Mouse (Mus musculus) thymus, adult 2 months (tissue): ENCODE measurements around the gene Dnah6. TPM values are rescaled to one million over a fixed set of nuclear protein-coding genes. Genes with fewer than 3 reads are reported as not detected.

Source experiments
- DNase-seq: peaks from one replicate; pipeline ENCODE4 v3.0.0; 2021
- H3K27ac ChIP-seq: fragments of 200-500 bp; 2 replicates; pipeline ENCODE4 v1.5.1; 2012; ENCODE audit warnings: low read length, control low read depth; ENCODE audit not compliant: control insufficient read depth, insufficient read depth
- H3K27me3 ChIP-seq: fragments of 200-500 bp; 2 replicates; pipeline ENCODE4 v1.6.1; 2012; ENCODE audit warnings: mild to moderate bottlenecking, low read length, moderate library complexity, mixed read lengths; ENCODE audit not compliant: control insufficient read depth, insufficient read depth
- H3K36me3 ChIP-seq: fragments of 200-500 bp; 2 replicates; pipeline ENCODE4 v1.6.1; 2012; ENCODE audit warnings: mild to moderate bottlenecking, low read length, moderate library complexity; ENCODE audit not compliant: control insufficient read depth, insufficient read depth
- H3K4me1 ChIP-seq: fragments of 200-500 bp; replicated peaks from 2 replicates; pipeline ENCODE4 v1.6.1; 2012; ENCODE audit warnings: low read length; ENCODE audit not compliant: control insufficient read depth, insufficient read depth
- H3K4me3 ChIP-seq: fragments of 200-500 bp; 2 replicates; pipeline ENCODE4 v1.5.1; 2012; ENCODE audit warnings: mild to moderate bottlenecking, low read length, control low read depth, moderate library complexity; ENCODE audit not compliant: control insufficient read depth, insufficient read depth
- CTCF ChIP-seq: fragments of 200-500 bp; IDR thresholded peaks from 2 replicates; pipeline ENCODE4 v1.5.1; 2012; ENCODE audit warnings: mild to moderate bottlenecking, control low read depth, low read length, moderate library complexity, borderline replicate concordance; ENCODE audit not compliant: control insufficient read depth, poor library complexity, insufficient read depth; ENCODE audit errors: extremely low read depth
- POLR2A ChIP-seq: fragments of 200-500 bp; IDR thresholded peaks from 2 replicates; pipeline ENCODE4 v1.6.1; 2012; ENCODE audit warnings: mild to moderate bottlenecking, low read length, control low read depth, moderate library complexity; ENCODE audit not compliant: control insufficient read depth, poor library complexity, insufficient read depth; ENCODE audit errors: extremely low read depth
- WGBS: fragments of 180-500 bp; shearing (Covaris S2); methylation state at CpG from one replicate; pipeline ENCODE4 v1.1.7; 2018; 5-methylcytosine and 5-hydroxymethylcytosine counted together
- polyA plus RNA-seq: library from polyadenylated mRNA; depleted of rRNA; stranded (reverse); fragments of >200 nt; gene quantifications from 2 replicates; pipeline ENCODE4 v1.2.3, GENCODE M21; 2012

Gene Dnah6
- polyA plus RNA-seq, 1 experiment = 0.11 TPM

DNA sequence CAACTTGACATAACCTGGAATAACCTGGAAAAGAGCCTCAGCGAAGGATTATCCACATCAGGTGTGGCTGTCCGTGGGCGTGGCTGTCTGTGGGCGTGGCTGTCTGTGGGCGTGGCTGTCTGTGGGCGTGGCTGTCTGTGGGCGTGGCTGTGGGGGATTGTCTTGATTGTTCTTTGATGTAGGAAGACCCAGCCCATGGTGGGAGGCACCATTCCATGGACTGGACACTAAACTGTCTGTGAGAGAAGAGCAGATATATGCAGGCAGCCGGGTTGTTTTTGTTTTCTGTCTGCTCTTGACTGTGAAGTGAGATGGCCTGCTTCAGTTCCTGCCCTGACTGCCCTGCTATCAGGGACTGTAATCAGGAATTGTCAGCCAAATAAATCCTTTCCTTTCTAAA is 130.6 kb downstream of the Dnah6 start:
- H3K27me3 ChIP-seq = no peaks in the 10 kb centered on the region
- 90% methylated on average over 8 of the region's 8 CpGs for WGBS
- TF ChIP-seq POLR2A (no peak), CTCF (no peak)
- no peaks in the 10 kb centered on the region for H3K4me1 ChIP-seq
- H3K4me3 ChIP-seq = no peak overlapping the region
- H3K36me3 ChIP-seq = no peaks in the 10 kb centered on the region
- H3K27ac ChIP-seq = no peak overlapping the region
- DNase-seq = no peak

DNA sequence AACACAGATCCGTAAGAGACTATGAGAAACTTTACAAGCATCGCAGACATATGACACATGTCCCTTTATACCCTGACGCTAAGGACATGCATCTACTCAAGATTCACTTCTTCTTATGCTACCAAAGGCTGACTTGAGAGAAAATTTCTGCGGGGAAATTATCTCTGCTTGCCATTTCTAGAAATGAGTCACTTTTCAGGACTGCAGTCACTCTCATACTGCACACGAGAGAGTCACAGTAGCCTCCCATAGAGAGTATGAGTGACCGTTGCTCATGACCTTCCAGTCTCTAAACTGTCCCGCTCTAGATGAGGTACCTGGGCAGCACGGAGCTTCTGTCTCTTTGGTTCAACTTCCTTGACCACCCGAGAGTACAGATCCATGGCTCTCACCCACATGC is 138.9 kb downstream of the Dnah6 start:
- Histone ChIP-seq H3K36me3 (no peaks in the 10 kb centered on the region), H3K4me3 (no peak overlapping the region), H3K27me3 (no peaks in the 10 kb centered on the region), H3K4me1 (no peaks in the 10 kb centered on the region), H3K27ac (no peak overlapping the region)
- no peak for TF ChIP-seq POLR2A
- no peak for TF ChIP-seq CTCF
- 95% methylated on average over 9 of the region's 9 CpGs for WGBS
- DNase-seq = no peak

DNA sequence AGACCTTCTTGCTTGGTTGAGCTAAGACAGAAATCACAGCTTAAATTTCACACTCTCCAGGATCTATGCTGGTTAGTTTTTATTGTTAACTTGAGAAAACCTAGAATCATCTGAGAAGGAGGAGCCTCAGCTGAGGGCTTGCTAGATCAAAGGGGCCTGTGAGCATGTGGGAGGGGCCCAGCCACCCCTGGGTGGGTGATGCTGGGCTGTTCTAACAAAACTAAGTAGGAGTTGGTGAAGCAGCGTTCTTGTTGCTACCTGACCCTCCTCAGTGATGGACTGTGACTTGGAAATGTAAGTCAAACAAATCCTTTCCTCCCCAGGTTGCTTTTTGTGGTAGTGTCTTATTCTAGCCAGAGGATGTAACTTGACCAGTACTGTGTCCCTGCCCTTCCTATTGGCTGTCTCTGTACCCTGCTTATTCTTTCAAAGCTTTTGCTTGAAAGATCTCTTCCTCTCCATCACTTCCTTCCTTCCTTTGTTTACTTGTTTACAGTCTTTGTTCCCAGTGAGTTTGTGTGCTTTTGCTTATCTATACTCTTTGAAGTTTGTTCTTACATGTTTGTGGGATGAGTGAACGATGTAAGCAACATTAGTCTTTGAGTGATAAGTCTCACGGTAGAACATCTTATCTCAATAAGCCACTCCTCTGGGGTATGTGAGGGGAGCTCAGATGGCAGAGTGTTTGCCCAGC is 149.2 kb downstream of the Dnah6 start:
- no peak for DNase-seq
- H3K27ac ChIP-seq = no peak overlapping the region
- no peaks in the 10 kb centered on the region for H3K27me3 ChIP-seq
- 84% methylated on average over 3 of the region's 3 CpGs for WGBS
- H3K36me3 ChIP-seq = no peaks in the 10 kb centered on the region
- TF ChIP-seq CTCF (no peak), POLR2A (no peak)
- no peaks in the 10 kb centered on the region for H3K4me1 ChIP-seq
- no peak overlapping the region for H3K4me3 ChIP-seq

DNA sequence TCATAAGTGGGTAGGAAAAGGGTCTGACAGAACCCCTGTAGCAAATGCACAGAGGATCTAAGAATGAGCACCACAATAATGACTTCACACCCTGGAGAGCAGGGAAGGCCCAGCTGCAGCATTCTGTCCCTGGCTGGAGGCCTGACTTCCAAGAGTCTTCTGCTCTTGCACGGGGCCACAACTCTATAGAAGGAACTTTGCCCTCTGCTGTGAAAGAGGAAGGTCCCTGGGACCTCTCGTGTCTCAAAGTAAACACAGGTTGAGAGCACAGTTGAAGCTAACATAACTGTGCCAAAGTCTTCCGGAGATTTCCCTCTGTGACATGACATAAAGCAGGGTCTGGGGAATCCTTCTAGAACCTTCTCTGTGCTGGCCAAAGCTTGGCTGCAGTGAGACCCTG is 150.2 kb downstream of the Dnah6 start:
- TF ChIP-seq POLR2A (no peak), CTCF (no peak)
- no peak overlapping the region for H3K4me3 ChIP-seq
- no peak for DNase-seq
- H3K27me3 ChIP-seq = no peaks in the 10 kb centered on the region
- no peak overlapping the region for H3K27ac ChIP-seq
- no peaks in the 10 kb centered on the region for H3K4me1 ChIP-seq
- no peaks in the 10 kb centered on the region for H3K36me3 ChIP-seq
- 54% methylated on average over 3 of the region's 3 CpGs for WGBS

DNA sequence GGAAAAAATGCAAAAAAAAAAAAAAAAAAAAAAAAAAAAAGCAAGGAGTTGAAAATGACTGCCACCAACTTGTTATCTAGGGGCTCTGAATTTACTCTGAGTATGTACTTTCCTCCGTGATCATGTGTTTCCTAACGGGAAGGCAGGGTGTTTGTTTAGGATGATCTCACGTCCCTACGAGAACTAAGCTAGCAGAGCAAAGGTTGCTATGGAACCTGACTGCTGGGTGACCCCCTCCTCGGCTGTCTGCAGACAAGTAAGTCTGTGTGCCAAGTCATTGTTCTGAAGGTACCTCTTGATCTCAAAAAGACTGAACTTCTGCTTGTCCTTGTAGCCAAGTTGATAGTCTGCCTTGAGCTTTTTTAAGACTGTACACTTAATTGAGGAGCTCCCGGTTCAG is 150.8 kb downstream of the Dnah6 start:
- no peaks in the 10 kb centered on the region for H3K36me3 ChIP-seq
- 88% methylated on average over 6 of the region's 6 CpGs for WGBS
- no peak overlapping the region for H3K4me3 ChIP-seq
- TF ChIP-seq POLR2A (no peak), CTCF (no peak)
- no peak for DNase-seq
- no peak overlapping the region for H3K27ac ChIP-seq
- no peaks in the 10 kb centered on the region for H3K27me3 ChIP-seq
- H3K4me1 ChIP-seq = no peaks in the 10 kb centered on the region

DNA sequence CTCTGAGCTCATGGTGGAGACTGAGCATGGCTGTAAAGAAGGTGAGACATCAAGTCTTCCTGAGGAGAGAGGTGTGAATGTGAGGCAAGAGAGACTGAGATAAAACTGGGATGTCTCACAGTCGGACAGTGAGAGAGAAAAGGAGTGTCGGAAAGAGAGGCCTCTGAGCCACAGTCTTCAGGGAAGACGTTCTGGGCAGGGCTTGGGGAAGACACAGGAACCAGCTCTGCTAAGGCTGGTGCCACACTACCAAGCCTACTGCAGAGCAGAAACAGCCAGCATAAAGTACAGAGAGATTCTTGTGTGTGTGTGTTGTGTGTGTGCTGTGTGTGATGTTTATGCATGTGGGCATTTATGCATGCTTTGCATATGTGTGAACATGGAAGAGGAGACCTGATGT is 156.9 kb downstream of the Dnah6 start:
- H3K4me1 ChIP-seq = no peaks in the 10 kb centered on the region
- DNase-seq = no peak
- WGBS = 93% methylated on average over 3 of the region's 3 CpGs
- H3K27ac ChIP-seq = no peak overlapping the region
- no peak overlapping the region for H3K4me3 ChIP-seq
- no peaks in the 10 kb centered on the region for H3K27me3 ChIP-seq
- TF ChIP-seq POLR2A (no peak), CTCF (no peak)
- no peaks in the 10 kb centered on the region for H3K36me3 ChIP-seq
